Mouse (Mus musculus) cerebellum, adult 9-11 months (tissue): ENCODE data around the gene Ogdh.
"Not testable (repeated sequence)": the region's sequence is repeated elsewhere in the genome, so short reads cannot be mapped to it uniquely, and the experiment has no call there.

Source experiments
- DNase-seq: peaks from one replicate; pipeline ENCODE4 v3.0.0; 2022

The Ogdh gene

GRCm38 (mm10) chr11:6291401-6292115 lies at the start of gene Ogdh:
Gene Ogdh, plus strand, starts transcription at chr11:6291633.
- peak; percentile 99 for DNase-seq

- no peak for DNase-seq
These were observed 46.7 kb upstream of the Ogdh start for GRCm38 (mm10) chr11:6244707-6245106.

DNA sequence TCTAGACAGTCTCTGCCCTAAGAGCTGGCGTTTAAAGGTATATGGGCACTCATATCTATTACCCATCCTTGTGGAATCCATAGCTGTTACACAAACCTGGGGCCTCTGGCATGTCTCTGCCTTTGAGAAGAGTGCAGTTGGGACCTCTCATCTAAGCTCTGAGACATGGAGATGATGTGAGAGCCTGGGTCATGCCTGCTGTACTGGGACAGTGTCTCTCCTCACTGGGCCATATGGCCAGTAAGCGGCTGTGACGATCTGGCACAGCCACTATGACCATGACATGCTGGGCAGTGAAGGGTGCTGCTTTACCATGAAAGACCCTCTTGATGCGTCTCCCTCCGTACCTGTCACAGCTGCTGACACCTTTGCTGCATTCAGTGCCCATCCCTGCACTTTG lies 39.2 kb upstream of the Ogdh start:
- no peak for DNase-seq

DNA sequence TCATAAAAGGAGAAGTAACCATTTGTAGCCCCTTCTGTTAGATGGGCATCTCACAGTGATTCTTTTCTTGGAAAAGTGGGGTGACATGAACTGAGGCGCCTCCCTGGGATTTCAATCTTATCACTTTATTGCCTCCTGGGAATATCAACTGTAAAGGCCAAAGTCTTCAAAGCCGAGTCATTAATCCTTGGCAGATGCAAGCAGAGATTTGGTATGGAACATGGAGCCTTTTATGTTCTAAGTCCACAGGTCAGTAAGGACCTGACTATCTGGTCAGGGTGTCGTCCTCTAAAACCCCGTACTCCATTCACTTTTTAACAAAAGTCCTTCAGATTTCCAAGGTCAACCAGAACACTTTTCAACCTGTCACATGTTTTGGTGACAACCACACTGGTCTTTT lies 38.6 kb upstream of the Ogdh start:
- no peak for DNase-seq

- DNase-seq, result not testable (repeated sequence)
These were observed 36.8 kb upstream of the Ogdh start for GRCm38 (mm10) chr11:6254602-6255001.

GRCm38 (mm10) chr11:6256490-6257072 lies 34.9 kb upstream of the Ogdh start:
- no peak for DNase-seq

GRCm38 (mm10) chr11:6259413-6259812 lies 32.0 kb upstream of the Ogdh start:
- no peak for DNase-seq

- peak; percentile 55 for DNase-seq
These were observed 29.9 kb upstream of the Ogdh start for GRCm38 (mm10) chr11:6261434-6262082.

DNA sequence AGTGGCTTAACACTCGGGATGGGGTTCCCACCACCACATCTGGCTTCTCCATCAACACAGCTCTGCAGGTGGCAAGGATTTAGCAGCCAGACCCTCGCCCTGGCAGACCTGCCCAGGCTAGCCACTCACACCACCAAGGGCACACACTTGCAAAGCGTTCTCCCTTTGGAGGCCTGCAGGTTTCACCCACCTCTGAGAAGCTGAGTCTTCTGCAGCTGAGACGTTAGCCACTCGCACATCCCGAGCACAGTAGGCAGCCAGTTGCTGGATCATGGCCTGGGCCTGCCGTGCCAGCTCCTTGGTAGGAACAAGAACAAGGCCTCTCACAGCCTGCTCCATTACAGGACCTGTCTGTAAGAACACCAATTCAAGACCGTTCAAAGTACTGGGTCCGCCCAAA lies 24.8 kb upstream of the Ogdh start:
- DNase-seq, result peak; percentile 52

- DNase-seq, result peak; percentile 95
These were observed 23.8 kb upstream of the Ogdh start, which contains the start of gene Ddx56 for GRCm38 (mm10) chr11:6267320-6268254. Gene Ddx56, minus strand, starts transcription at chr11:6267772.

DNA sequence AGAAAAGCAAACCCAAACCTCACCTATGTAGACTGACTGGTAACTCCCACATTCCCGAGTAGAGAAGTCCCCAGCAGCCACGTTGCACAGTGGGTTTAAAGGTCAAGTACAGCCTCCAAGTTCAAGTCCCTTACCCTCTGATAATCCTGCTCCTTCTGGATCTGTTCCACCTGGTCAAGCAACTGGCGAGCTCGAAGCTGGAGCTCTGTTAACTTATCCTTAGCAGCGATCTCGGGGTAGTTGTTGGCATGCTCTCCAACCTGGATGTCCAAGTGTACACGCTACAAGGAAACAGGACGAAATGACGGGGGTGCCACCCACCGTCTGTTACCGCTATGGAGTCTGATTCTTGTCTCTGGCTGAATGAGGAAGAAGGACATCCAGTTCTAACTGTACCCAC lies 17.8 kb upstream of the Ogdh start:
- peak; percentile 51 for DNase-seq

DNA sequence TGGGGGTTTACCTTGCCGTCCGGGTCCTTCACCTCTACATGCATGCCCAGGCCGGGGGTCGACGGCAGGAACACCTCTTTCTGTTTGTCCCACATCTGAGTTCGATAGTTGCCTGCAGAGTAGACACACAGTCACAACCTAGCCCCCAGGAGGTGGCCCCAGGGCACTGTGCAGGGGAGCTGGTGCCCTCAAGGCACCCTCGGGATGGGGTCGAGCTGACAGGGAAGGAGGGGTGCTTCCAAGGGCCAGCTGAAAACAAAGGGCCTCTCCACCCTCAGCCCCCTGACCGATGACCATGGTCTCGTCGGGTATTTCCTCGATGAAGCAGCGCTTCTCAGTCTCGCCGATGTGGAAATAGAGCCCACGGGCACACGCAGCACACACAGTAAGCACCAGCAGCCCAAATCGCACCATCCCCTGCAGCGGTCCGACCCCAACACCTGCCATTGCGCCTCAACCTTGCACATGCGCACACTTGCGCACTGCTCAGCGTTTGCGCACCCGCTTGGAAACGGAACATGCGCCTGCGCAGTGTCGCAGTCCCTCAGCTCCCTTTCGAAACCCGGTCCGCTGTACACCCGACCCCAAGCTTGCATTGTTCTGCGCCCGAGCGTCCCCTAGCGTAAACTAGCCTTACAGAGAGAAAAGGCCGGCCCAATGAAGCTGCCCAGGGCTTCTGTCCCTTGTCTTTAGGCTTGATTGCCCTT lies 16.9 kb upstream of the Ogdh start, which contains the start of gene Tmed4:
Tmed4 (minus strand) TSS at position 484 of the 707 bp plus-strand sequence.
- DNase-seq, result peak; percentile 99

GRCm38 (mm10) chr11:6275094-6275484 lies 16.3 kb upstream of the Ogdh start:
- DNase-seq, result no peak

GRCm38 (mm10) chr11:6276466-6276865 lies 15.0 kb upstream of the Ogdh start:
- peak; percentile 33 for DNase-seq

DNA sequence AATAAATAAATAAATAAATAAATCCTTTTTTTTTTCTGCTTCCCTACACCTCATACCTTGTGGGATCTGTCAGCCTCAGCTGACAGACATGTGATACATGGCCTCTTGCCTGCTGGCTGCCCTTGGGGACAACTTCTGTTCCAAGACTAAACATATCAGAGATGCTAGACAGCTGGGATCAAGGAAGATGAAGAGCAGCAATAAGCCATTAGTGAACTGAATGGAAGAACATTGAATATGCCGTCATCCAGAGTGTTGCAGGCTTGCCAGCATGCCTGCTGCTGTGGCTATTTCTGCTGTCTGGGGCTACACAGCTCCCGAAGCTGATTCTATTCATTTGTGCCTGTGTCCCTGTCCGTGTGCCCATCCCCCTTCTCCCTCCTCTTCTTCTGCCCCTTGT lies 8.5 kb upstream of the Ogdh start:
- no peak for DNase-seq

GRCm38 (mm10) chr11:6290138-6290537 lies 1.3 kb upstream of the Ogdh start:
- no peak for DNase-seq

DNA sequence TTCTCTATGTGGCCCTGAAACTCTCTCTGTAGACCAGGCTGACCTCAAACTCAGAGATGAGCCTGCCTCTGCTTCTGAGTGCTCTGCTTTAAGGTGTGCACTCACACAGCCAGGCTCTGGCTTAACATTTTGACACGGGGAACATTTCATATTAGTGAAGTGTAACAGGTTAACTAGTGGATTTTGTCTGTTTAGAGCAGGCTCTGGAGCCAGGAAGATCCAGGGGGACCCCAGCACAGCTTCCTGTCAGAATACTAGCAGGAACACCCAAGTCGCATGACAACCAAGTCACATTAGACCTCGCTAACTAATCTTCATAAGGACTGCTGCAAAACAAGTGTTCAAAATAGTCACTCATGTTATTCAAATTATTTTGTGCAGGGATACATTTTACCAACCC lies 550 bp upstream of the Ogdh start:
- DNase-seq, result peak; percentile 52

DNA sequence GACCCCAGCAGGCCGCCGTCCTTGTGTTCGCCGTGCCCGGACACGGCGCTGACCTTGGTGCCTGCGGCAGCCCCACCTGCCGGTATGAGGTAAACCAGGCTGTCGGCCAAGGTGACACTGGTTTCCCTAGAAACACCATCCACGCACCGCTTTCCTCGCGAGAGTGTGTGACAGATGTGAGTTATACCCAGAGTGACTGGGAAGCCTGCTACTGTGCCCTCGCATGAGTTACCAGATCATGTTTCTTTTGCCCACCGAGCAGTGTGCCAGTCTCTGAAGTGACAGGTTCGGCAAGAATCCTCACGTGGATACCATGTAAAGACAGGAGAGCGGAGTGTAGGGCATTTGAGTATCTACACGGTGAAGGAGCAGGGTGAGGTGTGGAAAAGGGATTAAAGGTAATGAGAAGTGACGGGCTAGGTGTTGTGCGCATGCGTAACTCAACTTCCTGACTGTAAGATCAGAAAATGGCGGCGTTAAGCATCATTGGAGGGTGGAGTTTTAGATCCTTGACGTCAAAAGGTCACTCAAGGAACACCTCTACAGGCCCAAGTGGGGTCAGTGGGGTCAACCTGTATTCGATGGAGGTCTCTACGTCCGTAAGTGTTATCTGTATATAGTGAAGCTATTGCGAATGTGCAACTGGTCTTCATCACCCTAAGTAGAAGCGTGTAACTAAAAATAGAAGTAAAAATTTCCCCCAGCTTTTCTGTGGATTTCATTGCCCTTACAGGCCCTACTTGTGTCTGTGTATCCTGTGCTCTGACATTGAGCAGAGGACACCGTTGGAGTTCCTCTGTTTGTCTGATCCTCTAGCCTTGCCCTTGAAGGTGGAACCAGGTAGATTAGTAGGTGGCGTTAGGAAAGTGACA lies 919 bp downstream of the Ogdh start:
- peak; percentile 85 for DNase-seq

DNA sequence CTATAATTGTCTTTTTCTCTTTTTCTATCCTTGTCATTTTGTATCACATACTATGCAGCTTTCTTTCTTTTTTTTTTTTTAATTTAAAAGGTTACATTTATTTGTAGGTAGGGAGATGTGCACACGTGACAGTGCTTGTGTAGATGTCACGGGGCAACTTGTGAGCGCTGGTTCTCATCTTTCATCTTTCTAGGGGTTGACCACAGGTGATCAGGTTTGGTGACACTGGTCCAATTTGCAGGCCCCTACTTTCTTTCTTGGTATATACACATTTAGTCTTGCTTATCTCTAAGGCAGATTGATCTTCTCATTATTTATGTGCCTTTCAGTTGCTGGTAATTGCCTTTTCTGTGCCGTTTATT lies 1.5 kb downstream of the Ogdh start:
- DNase-seq, result no peak

- no peak for DNase-seq
These were observed 2.2 kb downstream of the Ogdh start for GRCm38 (mm10) chr11:6293601-6294000.

GRCm38 (mm10) chr11:6294632-6295031 lies 3.2 kb downstream of the Ogdh start:
- no peak for DNase-seq
